13 mouse cellular contexts compared by ENCODE assay signal in genomic region chr17:10519506-10520155, GRCm38 (mm10).
DNase-seq lines count a peak whose midpoint lies in the region; ATAC-seq and TF ChIP-seq lines count a peak whose summit lies in the region.
"Had no signal": no experiment of that assay in that cellular context is flagged by ENCODE, and none has a peak within 500 bp of the region (broad histone marks: within the 10 kb centered on the region; RNA-seq: fewer than 3 reads in every experiment).

No protein-coding gene starts in this region.

- no peak for ATAC-seq in heart, embryonic 14.5 days (ENCODE audit: insufficient number of reproducible peaks, insufficient read depth, low FRiP score, low read depth)
- ATAC-seq in forebrain, embryonic 15.5 days (replicated peaks), result no peak
- no peak for ATAC-seq in midbrain, embryonic 12.5 days (ENCODE audit: low FRiP score, low read depth)
- ATAC-seq: CD4-positive, CD25-positive, alpha-beta regulatory T cell, adult 4 months had no signal

- peak overlapping the region; percentile 30 for H3K4me2 ChIP-seq in heart, embryonic 14.5 days (ENCODE audit: low read length)
- peak overlapping the region; percentile 14 for H3K4me2 ChIP-seq in forebrain, embryonic 15.5 days (replicated peaks)
- peak overlapping the region; percentile 32 for H3K4me2 ChIP-seq in midbrain, embryonic 12.5 days (replicated peaks)
- H3K4me2 ChIP-seq: lung, embryonic 15.5 days; stomach, embryonic 15.5 days had no signal

- H3K4me1 ChIP-seq in heart, embryonic 14.5 days (ENCODE audit: control insufficient read depth in 2 of 2, insufficient read depth in 2 of 2, low read length in 2 of 2), result no peaks in the 10 kb centered on the region; a peak in 1 of 4 replicates
- H3K4me1 ChIP-seq in forebrain, embryonic 15.5 days, result peaks cover 16% of the 10 kb centered on the region
- peaks cover 17% of the 10 kb centered on the region for H3K4me1 ChIP-seq in midbrain, embryonic 12.5 days
- H3K4me1 ChIP-seq: stomach, embryonic 15.5 days had no signal

- 0 out of 4 replicates have a peak overlapping the region, but pooled peaks of 1 of the 2 experiments have one; percentile 2 for H3K4me3 ChIP-seq in heart, embryonic 14.5 days (ENCODE audit: control insufficient read depth in 1 of 2, insufficient read depth in 1 of 2, low read depth in 1 of 2, low read length in 2 of 2)
- 0 out of 2 replicates have a peak overlapping the region, but pooled peaks have one; percentile 10 for H3K4me3 ChIP-seq in forebrain, embryonic 15.5 days
- H3K4me3 ChIP-seq in midbrain, embryonic 12.5 days, result no peak overlapping the region
- H3K4me3 ChIP-seq: gastrocnemius, adult 2 months; lung, embryonic 15.5 days; stomach, embryonic 15.5 days had no signal

- H3K9ac ChIP-seq in heart, embryonic 14.5 days (ENCODE audit: low read length), result no peak overlapping the region
- peak overlapping the region; percentile 5; the same call in 1 of the 2 replicates for H3K9ac ChIP-seq in forebrain, embryonic 15.5 days (replicated peaks)
- no peak overlapping the region for H3K9ac ChIP-seq in midbrain, embryonic 12.5 days (replicated peaks)
- H3K9ac ChIP-seq: lung, embryonic 15.5 days; stomach, embryonic 15.5 days had no signal

- H3K27ac ChIP-seq in heart, embryonic 14.5 days (replicated peaks in 1 of 2; ENCODE audit: control insufficient read depth in 1 of 2, insufficient read depth in 1 of 2, low read depth in 2 of 2, low read length in 2 of 2), result 0 out of 4 replicates have a peak overlapping the region, but pooled peaks of 1 of the 2 experiments have one; percentile 24
- H3K27ac ChIP-seq in forebrain, embryonic 15.5 days (replicated peaks), result no peak overlapping the region
- H3K27ac ChIP-seq in midbrain, embryonic 12.5 days (replicated peaks), result 0 out of 2 replicates have a peak overlapping the region, but pooled peaks have one; percentile 1
- H3K27ac ChIP-seq: gastrocnemius, adult 2 months; lung, embryonic 15.5 days; stomach, embryonic 15.5 days had no signal

- no peaks in the 10 kb centered on the region for H3K9me3 ChIP-seq in heart, embryonic 14.5 days (ENCODE audit: control insufficient read depth, low read length)
- no peaks in the 10 kb centered on the region for H3K9me3 ChIP-seq in forebrain, embryonic 15.5 days
- H3K9me3 ChIP-seq in midbrain, embryonic 12.5 days, result no peaks in the 10 kb centered on the region
- H3K9me3 ChIP-seq: lung, embryonic 15.5 days; stomach, embryonic 15.5 days had no signal

- no peak for DNase-seq in heart, adult 9 months (ENCODE audit: low spot score in 2 of 2)
- DNase-seq in brain, embryonic 14.5 days (ENCODE audit: low read depth), result peak; percentile 63
- DNase-seq in gastrocnemius, adult 18-20 months (ENCODE audit: low spot score), result no peak
- DNase-seq in frontal cortex, postnatal 14 days (ENCODE audit: low spot score in 2 of 2), result no peak
- no peak for DNase-seq in cerebellum, postnatal 36 days
- DNase-seq: embryo, embryonic 11 days; gastrocnemius, adult 2 months had no signal

- WGBS in heart, embryonic 14.5 days, result 47% methylated on average over 11 of the region's 11 CpGs
- WGBS in forebrain, embryonic 15.5 days, result 7% methylated on average over 11 of the region's 11 CpGs
- WGBS in midbrain, embryonic 12.5 days, result 17% methylated on average over 11 of the region's 11 CpGs

- H3K27me3 ChIP-seq in heart, embryonic 14.5 days (ENCODE audit: control insufficient read depth, insufficient read depth, low read length), result no peaks in the 10 kb centered on the region
- H3K27me3 ChIP-seq in forebrain, embryonic 15.5 days, result 0 out of 2 replicates have a peak, but pooled peaks cover 7% of the 10 kb centered on the region
- H3K27me3 ChIP-seq in midbrain, embryonic 12.5 days, result peaks cover 15% of the 10 kb centered on the region; the same call in 1 of the 2 replicates
- H3K27me3 ChIP-seq: lung, embryonic 15.5 days; stomach, embryonic 15.5 days had no signal

- no peak for TF ChIP-seq CTCF in brain, embryonic 14.5 days (IDR thresholded peaks at IDR 0.05; ENCODE audit: borderline replicate concordance, extremely low read depth, insufficient read depth, insufficient read length)

- no peak for TF ChIP-seq POLR2A in brain, embryonic 14.5 days (IDR thresholded peaks at IDR 0.05; ENCODE audit: borderline replicate concordance, extremely low read depth, insufficient read depth, insufficient read length, poor library complexity, severe bottlenecking)

- no peaks in the 10 kb centered on the region for H3K36me3 ChIP-seq in heart, embryonic 14.5 days (ENCODE audit: control insufficient read depth, insufficient read depth, low read length)
- no peaks in the 10 kb centered on the region for H3K36me3 ChIP-seq in forebrain, embryonic 15.5 days
- H3K36me3 ChIP-seq in midbrain, embryonic 12.5 days, result no peaks in the 10 kb centered on the region
- H3K36me3 ChIP-seq: lung, embryonic 15.5 days; stomach, embryonic 15.5 days had no signal
